Comparison of ENCODE assay signal across 8 mouse cellular contexts in the genomic region with DNA sequence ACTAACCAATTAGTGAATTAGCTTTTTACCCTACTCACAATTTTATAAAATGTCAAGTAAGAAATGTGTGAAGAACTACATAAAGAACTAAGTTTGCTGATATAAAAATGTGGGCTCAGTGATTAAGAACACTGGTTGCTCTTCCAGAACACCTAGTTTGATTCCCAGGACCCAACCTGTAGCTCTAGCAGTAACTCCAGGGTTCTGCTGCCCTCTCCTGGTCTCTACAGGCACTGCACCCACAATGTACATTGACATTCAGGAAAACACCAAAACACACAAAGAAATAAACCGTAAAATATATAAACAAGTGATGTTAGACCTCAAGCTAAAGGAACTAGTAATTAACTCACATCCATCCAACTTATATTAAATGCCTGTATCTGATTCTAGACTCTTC. TPM values are rescaled to one million over a fixed set of nuclear protein-coding genes. Genes with fewer than 3 reads are reported as not detected.
A peak's percentile ranks its signal among the peaks of the same experiment; 100 is the strongest.
DNase-seq lines count a peak whose midpoint lies in the region; ATAC-seq lines count a peak whose summit lies in the region.

No protein-coding gene starts in this region.

- H3K36me3 ChIP-seq in limb, embryonic 11.5 days (ENCODE audit: control insufficient read depth, insufficient read depth, low read length) = peaks cover 8% of the 10 kb centered on the region

- no peak overlapping the region for H3K4me2 ChIP-seq in limb, embryonic 11.5 days (ENCODE audit: low read depth, severe bottlenecking)

- no peaks in the 10 kb centered on the region for H3K4me1 ChIP-seq in limb, embryonic 11.5 days (ENCODE audit: control insufficient read depth, insufficient read depth, low read length)

- ATAC-seq in inflammation-experienced regulatory T-cells, adult 6 months = peak; percentile 87
- no peak for ATAC-seq in limb, embryonic 11.5 days (ENCODE audit: insufficient number of reproducible peaks, low FRiP score, low TSS enrichment, low read depth)

- H3K9ac ChIP-seq in limb, embryonic 11.5 days (ENCODE audit: low read length) = no peak overlapping the region

- 86% methylated on average over 1 of the region's 1 CpGs for WGBS in limb, embryonic 11.5 days

- no peak overlapping the region for H3K27ac ChIP-seq in limb, embryonic 11.5 days (replicated peaks; ENCODE audit: low read depth, low read length)

- peak; percentile 61 for DNase-seq in 416B (ENCODE audit: low read depth)
- DNase-seq in B cell, adult 2 months = peak; percentile 66 to 71
- peak; percentile 51 for DNase-seq in adrenal gland, postnatal 25 days
- DNase-seq in embryo, embryonic 11.5 days (ENCODE audit: low read depth, low spot score) = peak; percentile 23
- peak; percentile 77 for DNase-seq in limb, embryonic 11.5 days (ENCODE audit: low spot score)
- DNase-seq in retina, embryonic 14.5 days (ENCODE audit: low spot score) = peak; percentile 73
- DNase-seq in yolk sac, embryonic 10.5 days (ENCODE audit: low spot score) = no peak

- H3K27me3 ChIP-seq in limb, embryonic 11.5 days (ENCODE audit: control insufficient read depth, insufficient read depth, low read length) = no peaks in the 10 kb centered on the region

- H3K9me3 ChIP-seq in limb, embryonic 11.5 days (ENCODE audit: control insufficient read depth, low read length) = no peaks in the 10 kb centered on the region

- no peak overlapping the region for H3K4me3 ChIP-seq in limb, embryonic 11.5 days (ENCODE audit: low read depth, low read length)

RNA-seq across cellular contexts. Expression of a gene that starts 7.3 kb away (rescaled TPM):
- 0.55 TPM in 1 of 2 replicates, not detected in the other for total RNA-seq in adrenal gland, postnatal 25 days (2021)
- under 1 TPM in 2 of 3 experiments, not detected in 1; 0.29 to 0.40 TPM for polyA plus RNA-seq in inflammation-experienced regulatory T-cells, adult 6 months (2017; shearing (Covaris generic))
- polyA plus RNA-seq in limb, embryonic 11.5 days (2014; fragmentation: Nextera tagmentation; extraction: Ambion mirVana) = 0.62 and 2.1 TPM in 2 replicates

RNA-seq across cellular contexts. Expression of a gene that starts 7.9 kb away (rescaled TPM):
- total RNA-seq in adrenal gland, postnatal 25 days (2021) = 27.8 and 28.2 TPM in 2 replicates
- polyA plus RNA-seq in inflammation-experienced regulatory T-cells, adult 6 months (2017; shearing (Covaris generic)) = 1 to 10 TPM; 1.9 to 3.1 (median 2.4) TPM
- polyA plus RNA-seq in limb, embryonic 11.5 days (2014; fragmentation: Nextera tagmentation; extraction: Ambion mirVana) = 43.3 and 44.9 TPM in 2 replicates

Comparison
In these comparisons a context has a peak if more than half of its experiments do, and no peak if none do; other contexts are left out.
1. RNA of a gene that starts 7.9 kb away (polyA plus RNA-seq): 43.3 to 44.9 TPM in limb, embryonic 11.5 days; 1.9 to 3.1 TPM in inflammation-experienced regulatory T-cells, adult 6 months; every median in the first group is over 10 times any median in the second.